Mouse (Mus musculus): ENCODE results near the gene Apobr.

Gene Apobr

GRCm38 (mm10) chr7:126598919-126599318 lies 14.2 kb downstream of the Apobr start:
- no peak for DNase-seq (ENCODE audit: extremely low spot score)

- no peak for DNase-seq (ENCODE audit: extremely low spot score)
Measured at GRCm38 (mm10) chr7:126601896-126602295, 17.2 kb downstream of the Apobr start.

GRCm38 (mm10) chr7:126602650-126603049 lies 17.9 kb downstream of the Apobr start:
- DNase-seq (ENCODE audit: extremely low spot score) = no peak

- no peak for DNase-seq (ENCODE audit: extremely low spot score)
Measured at GRCm38 (mm10) chr7:126606611-126607010, 21.9 kb downstream of the Apobr start.

GRCm38 (mm10) chr7:126607064-126607463 lies 22.3 kb downstream of the Apobr start:
- DNase-seq (ENCODE audit: extremely low spot score) = no peak

GRCm38 (mm10) chr7:126607796-126608195 lies 23.1 kb downstream of the Apobr start:
- no peak for DNase-seq (ENCODE audit: extremely low spot score)

- DNase-seq (ENCODE audit: extremely low spot score) = no peak
Measured at GRCm38 (mm10) chr7:126612736-126613135, 28.0 kb downstream of the Apobr start.

GRCm38 (mm10) chr7:126616707-126617106 lies 32.0 kb downstream of the Apobr start:
- no peak for DNase-seq (ENCODE audit: extremely low spot score)

- no peak for DNase-seq (ENCODE audit: extremely low spot score)
Measured at GRCm38 (mm10) chr7:126619559-126620275, 35.0 kb downstream of the Apobr start.

- DNase-seq (ENCODE audit: extremely low spot score) = no peak
Measured at GRCm38 (mm10) chr7:126621452-126622359, 37.0 kb downstream of the Apobr start.

- no peak for DNase-seq (ENCODE audit: extremely low spot score)
Measured at GRCm38 (mm10) chr7:126623381-126623780, 38.6 kb downstream of the Apobr start.

GRCm38 (mm10) chr7:126624774-126625173 lies 40.0 kb downstream of the Apobr start:
- no peak for DNase-seq (ENCODE audit: extremely low spot score)

GRCm38 (mm10) chr7:126625369-126625768 lies 40.6 kb downstream of the Apobr start:
- DNase-seq (ENCODE audit: extremely low spot score) = no peak

- DNase-seq (ENCODE audit: extremely low spot score) = no peak
Measured at GRCm38 (mm10) chr7:126625807-126626600, 41.3 kb downstream of the Apobr start.

GRCm38 (mm10) chr7:126628111-126628510 lies 43.4 kb downstream of the Apobr start:
- DNase-seq (ENCODE audit: extremely low spot score) = no peak

- DNase-seq (ENCODE audit: extremely low spot score) = no peak
Measured at GRCm38 (mm10) chr7:126629915-126630314, 45.2 kb downstream of the Apobr start.

- no peak for DNase-seq (ENCODE audit: extremely low spot score)
Measured at GRCm38 (mm10) chr7:126630824-126631518, 46.2 kb downstream of the Apobr start, which contains the start of gene Nupr1. Gene Nupr1 (minus strand): TSS chr7:126630861.

- DNase-seq (ENCODE audit: extremely low spot score) = no peak
Measured at GRCm38 (mm10) chr7:126632478-126632877, 47.7 kb downstream of the Apobr start.

GRCm38 (mm10) chr7:126635375-126635774 lies 50.6 kb downstream of the Apobr start:
- DNase-seq (ENCODE audit: extremely low spot score) = no peak

- peak; percentile 45 for DNase-seq (ENCODE audit: extremely low spot score)
Measured at GRCm38 (mm10) chr7:126636733-126637520, 52.2 kb downstream of the Apobr start.

Data from embryo, embryonic 9.5 days (tissue).